Mouse (Mus musculus) brain, embryonic 14.5 days (tissue): ENCODE results near the gene Osgep. TPM values are rescaled to one million over a fixed set of nuclear protein-coding genes. Genes with fewer than 3 reads are reported as not detected.
A peak's percentile ranks its signal among the peaks of the same experiment; 100 is the strongest.
"Not testable (repeated sequence)": the region's sequence is repeated elsewhere in the genome, so short reads cannot be mapped to it uniquely, and the experiment has no call there.

Source experiments
- DNase-seq: peaks from one replicate; pipeline ENCODE4 v3.0.0-alpha.2; 2011; ENCODE audit warnings: low read depth
- CTCF ChIP-seq: fragments of 200-500 bp; IDR thresholded peaks from 2 replicates; pipeline ENCODE4 v1.5.1; 2012; ENCODE audit warnings: inconsistent platforms, mild to moderate bottlenecking, moderate library complexity, borderline replicate concordance; ENCODE audit not compliant: insufficient read depth, insufficient read length; ENCODE audit errors: extremely low read depth
- POLR2A ChIP-seq: fragments of 200-500 bp; IDR thresholded peaks from 2 replicates; pipeline ENCODE4 v1.6.1; 2012; ENCODE audit warnings: mild to moderate bottlenecking, inconsistent platforms, borderline replicate concordance; ENCODE audit not compliant: poor library complexity, insufficient read depth, insufficient read length, severe bottlenecking; ENCODE audit errors: extremely low read depth
- polyA plus RNA-seq: library from polyadenylated mRNA; depleted of rRNA; stranded (reverse); fragments of >200 nt; gene quantifications from 2 replicates; pipeline ENCODE4 v1.2.3, GENCODE M21; 2012

The Osgep gene
- polyA plus RNA-seq, 1 experiment, result 102 TPM

DNA sequence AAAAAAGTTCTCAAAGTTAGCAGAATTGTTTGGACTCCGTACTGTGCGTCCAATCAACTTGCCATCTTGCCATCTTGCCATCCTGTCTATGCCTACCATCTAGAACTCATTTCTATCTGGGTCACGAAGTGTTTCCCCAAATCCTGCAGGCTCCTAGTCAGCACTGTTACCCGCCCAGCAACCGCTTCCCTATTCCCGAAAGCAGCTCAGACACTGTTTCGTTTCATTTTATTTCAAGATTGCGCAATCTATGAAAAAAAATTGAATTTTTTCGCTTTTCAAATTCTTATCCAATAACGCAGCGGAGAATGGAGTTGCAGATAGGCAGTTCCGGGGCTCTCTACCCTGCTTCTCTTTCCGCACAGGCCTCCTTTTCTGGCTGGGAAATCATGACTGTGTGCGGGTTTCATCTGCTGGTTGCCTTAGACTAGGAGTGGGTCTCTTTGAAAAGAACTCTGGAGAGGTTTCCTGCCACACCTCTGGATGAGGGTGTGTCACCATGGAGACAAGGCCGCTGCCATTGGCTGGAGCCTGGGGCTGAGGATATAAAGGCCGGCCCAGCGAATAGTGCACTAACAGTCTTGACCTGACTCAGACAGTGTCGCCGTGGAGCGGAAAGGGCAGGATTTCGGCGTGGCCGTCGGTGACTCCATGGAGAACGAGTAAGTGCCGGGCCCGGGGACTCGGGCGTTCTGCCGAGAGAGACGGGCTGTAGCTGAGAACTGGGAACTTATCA is 19.4 kb upstream of the Osgep start, which contains the start of gene Gm49342:
Gm49342 (plus strand) TSS at position 586 of the 736 bp plus-strand sequence.
- DNase-seq, result peak; percentile 94
- TF ChIP-seq CTCF (peak; percentile 27; the same call in 1 of the 2 replicates), POLR2A (peak; percentile 25; the same call in 1 of the 2 replicates)

DNA sequence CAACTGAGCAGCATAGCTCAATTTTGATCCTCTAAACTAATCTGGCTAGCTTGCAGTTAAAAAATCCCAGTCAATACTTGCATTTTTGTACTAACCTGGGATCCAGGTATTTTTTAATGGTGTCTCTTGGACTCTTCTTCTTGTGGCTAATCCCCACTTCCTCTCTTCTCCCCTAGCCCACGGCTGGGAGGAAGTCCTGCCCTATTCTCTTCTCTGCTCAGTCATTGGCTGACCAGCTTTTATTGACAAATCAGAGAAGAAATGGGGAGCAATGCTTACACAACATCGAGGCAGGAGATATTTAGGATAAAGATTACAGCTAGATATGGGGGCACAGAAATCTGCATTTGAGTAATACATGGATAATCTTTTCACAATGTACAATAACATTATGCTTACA is 14.2 kb upstream of the Osgep start:
- no peak for DNase-seq
- TF ChIP-seq POLR2A (no peak), CTCF (no peak)

DNA sequence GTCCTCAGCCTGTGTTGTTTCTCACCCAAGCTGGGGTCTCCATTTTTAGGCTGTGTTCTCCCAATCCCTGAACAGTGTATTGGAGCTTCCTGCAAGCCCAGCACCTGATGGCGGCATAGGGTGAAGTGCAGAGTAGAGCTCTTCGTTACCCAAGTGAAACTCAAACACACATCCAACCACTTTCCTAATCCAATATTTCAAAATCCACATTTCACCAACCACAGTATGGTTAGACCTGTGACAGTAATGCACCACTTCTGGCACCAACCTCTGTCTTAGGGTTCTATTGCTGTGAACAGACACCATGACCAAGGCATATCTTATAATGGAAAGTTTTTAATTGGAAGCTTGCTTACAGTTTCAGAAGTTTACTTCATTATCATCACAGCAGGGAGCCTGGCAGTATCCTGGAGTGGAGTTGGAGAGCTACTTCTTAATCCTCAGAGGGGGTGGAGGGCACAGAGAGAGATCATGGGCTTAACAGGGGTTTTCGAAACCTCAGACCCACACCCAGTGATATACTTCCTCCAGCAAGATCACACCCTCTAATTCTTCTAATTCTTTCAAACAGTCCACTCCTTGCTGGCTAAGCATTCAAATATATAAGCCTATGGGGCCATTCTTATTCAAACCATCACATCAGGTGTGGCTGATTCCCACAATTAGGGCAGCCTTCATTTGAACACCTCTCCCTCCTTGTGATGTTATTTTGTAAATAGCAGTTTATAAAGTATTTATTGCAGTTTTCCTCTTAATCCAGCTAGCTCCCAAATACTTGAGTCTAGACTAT is 13.6 kb upstream of the Osgep start:
- DNase-seq, result no peak
- TF ChIP-seq POLR2A, result no peak
- no peak for TF ChIP-seq CTCF

DNA sequence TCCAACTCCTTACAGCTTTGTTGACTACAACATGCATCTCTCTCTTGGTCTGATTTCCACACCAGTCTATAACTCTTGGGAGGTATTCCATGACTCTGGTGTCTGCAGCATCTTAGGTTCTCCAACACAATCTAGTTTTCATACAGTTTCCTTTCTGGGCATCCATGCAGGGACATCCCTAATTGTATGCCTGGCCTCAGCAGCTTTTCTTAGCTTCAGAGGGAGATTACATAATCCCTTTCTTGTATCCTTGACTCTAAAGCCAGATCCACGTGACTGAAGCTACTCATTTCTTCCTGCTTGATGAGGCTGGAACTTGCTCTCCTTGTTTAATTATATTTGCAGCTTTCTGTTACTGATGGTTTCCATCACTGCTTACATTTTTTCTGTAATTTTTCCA is 12.0 kb upstream of the Osgep start:
- no peak for TF ChIP-seq POLR2A
- TF ChIP-seq CTCF, result no peak
- DNase-seq, result no peak

DNA sequence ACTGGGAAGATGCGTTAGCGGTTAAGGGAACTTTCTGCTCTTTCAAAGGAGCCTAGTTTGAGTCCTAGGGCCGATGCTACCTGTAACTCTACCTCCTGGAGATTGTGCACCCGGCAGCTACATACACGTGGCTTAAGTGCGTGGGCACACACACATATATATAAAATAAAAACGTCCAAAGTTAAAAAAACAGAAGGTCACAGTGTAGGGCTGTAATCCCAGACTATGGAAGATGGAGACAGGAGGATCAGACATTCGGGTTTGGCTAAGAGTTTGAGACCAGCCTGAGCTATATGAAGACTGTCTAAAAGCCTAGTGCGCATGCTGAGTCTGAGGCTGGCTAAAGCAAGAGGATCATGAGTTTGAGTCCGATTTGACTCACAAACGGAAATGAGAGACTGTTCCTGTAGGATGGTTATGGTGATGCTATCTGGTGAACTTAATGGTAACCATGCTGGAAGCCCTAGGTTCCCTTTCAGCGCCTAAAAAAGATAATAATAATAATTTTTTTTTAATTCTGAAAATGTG is 6.9 kb upstream of the Osgep start:
- TF ChIP-seq CTCF (no peak), POLR2A (no peak)
- DNase-seq, result no peak

DNA sequence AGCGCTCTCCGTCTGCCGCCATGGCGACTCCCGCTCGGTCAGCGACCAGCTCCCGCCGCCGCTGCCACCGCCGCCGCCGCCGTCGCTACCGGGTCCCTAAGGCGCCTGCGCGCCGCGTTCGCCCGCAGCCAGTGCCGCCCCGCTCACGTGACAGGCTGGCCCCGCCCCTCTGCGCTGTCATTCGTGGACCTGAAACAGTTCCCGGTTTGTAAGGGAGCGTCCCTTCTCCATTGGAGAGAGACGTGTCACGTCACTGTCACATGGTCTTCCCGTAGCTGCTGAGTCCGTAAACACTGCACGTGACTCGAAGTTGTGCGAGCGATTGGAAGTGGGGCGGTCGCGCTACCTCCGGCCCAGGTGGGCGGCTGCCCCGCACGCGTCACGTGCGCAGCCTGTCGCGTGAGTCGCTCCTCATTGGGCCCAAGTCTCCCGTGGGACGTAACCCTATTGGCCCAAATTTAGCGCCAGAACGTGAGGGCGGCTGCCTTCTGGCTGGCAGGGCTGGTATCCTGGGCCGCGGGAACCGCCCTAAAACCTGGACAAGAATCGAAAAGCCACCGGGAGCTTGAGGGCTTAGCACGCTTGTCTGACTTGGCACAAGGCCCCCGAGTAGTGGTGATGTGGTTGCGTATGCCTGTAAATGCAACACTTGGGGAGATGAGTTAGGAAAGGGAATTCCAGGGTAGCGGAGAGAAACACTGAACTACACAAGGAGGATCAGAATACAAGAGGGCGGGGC is 6.2 kb upstream of the Osgep start, which contains the start of the genes Pip4p1 and Pnp:
Pip4p1 (minus strand) TSS at position 103 of the 739 bp plus-strand sequence.
Pnp (plus strand) TSS at position 329 of the 739 bp plus-strand sequence.
- TF ChIP-seq CTCF (no peak), POLR2A (peak; percentile 91)

DNA sequence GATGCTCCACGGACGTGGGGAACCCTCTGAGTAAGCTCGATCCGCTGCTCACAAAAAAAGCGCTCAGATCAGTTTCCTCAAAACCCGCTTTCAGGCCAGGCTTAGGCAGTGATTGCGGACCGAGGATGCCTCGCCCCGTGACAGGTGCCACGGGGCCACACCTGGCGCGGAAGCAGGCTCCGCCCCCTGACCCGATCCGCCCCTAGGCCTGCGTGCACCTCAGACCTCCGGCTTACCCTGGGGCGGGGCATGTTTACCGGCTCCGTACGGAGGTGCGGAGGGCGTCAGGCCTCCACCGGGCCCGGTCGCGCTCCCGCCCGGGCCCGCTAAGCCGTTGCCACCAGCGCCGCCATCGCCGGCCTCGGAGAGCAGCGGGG is 5.7 kb upstream of the Osgep start:
- DNase-seq, result no peak
- TF ChIP-seq CTCF (no peak), POLR2A (no peak)

More for the DNA sequence above, 6.2 kb upstream of the Osgep start, which contains the start of the genes Pip4p1 and Pnp:
- peak; percentile 100 for DNase-seq

DNA sequence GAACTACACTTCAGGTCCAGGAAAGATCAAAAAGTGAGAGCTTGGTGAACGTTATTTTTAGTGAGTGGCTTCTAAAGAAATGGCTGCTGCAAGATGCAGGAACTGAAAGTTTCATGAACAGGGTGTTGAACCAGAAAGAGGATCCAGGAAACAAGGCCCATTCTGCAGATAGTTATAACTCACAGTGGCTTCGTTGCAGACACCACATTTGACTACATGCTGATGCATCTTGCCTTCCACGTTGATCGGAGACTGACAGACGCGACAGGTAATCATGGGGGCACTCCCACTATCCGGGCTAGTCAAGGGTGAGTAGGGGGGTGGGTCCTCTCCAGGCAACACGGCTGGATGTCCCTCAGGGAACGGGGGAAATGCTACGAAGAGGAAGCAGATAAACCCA is 5.3 kb upstream of the Osgep start:
- DNase-seq, result no peak
- TF ChIP-seq POLR2A (no peak), CTCF (no peak)

DNA sequence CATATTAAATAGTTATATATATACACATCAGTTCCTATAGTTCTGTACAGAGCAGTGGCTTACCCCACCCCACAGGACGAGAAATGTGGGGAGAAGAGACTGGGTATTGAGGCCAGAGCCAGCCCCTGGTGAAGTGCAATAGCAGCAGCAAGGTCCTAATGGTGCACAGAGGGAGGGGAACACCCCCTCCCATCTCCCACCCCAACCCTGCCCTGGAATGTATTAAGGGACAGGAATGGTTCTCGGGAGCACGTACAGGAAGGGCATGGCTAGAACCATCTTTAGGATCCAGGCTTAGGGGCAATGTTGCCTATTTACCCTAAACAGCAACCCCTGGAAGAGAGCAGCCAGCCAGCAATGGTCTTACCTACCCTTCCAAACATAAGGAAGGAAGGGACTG is 2.7 kb upstream of the Osgep start:
- DNase-seq, result no peak
- TF ChIP-seq POLR2A (no peak), CTCF (no peak)

DNA sequence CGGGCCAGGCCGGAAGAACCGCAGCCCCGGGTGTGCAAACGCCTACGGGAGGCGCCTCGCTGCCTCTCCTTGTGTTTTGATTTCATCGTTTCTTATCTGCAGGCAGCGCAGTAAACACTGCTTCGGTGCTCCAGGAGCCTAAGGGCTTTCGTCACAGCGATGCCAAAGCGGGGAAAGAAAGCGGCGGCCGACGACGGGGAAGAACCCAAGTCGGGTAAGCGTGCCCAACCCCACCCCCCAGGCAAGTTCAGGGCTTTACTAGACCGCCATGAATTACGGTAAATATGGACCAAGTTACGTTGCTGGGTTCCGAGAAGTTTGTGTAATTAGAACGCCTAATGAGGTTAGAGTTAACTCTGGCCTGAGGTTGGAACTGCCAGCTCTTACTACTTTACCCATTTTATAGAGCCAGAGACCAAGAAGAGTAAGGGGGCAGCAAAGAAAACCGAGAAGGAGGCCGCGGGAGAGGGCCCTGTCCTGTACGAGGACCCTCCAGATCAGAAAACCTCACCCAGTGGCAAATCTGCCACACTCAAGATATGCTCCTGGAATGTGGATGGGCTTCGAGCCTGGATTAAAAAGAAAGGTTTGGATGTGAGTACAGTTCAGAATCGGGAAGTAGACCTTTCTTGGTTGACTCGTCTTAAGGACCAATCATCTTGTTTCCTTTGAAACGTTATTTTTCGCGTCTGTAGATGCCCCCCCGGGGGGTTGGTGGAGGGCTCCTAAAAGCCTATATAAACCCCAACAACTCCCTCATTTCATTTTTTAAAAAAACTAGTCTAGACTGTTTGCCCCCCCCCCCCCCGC is 623 bp upstream of the Osgep start:
- TF ChIP-seq CTCF (no peak), POLR2A (no peak)
- no peak for DNase-seq

DNA sequence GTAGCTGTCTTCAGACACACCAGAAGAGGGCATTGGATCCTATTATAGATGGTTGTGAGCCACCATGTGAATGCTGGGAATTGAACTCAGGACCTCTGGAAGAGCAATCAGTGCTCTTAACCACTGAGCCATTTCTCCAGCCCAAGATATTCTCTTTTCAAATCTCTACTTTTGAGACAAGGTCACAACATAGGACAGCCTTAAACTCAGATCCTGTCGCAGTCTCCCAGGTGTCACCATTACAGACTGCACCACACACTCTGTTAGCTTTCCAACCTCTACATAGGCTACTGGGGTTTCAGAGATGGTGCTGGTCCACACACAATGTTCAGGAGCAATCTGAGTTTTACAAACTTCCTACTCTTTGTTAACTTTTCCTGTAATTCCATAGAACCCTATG is 1.3 kb downstream of the Osgep start:
- not testable (repeated sequence) for DNase-seq
